Mouse (Mus musculus) cerebellum, postnatal 36 days (tissue): ENCODE data around the gene Rnf114.

ENCODE experiments used
- DNase-seq, 2 experiments: peaks; one replicate each; pipeline ENCODE4 v3.0.0; 2021 to 2022; ENCODE audit warnings: mixed read lengths in 2 of 2

Gene Rnf114

DNA sequence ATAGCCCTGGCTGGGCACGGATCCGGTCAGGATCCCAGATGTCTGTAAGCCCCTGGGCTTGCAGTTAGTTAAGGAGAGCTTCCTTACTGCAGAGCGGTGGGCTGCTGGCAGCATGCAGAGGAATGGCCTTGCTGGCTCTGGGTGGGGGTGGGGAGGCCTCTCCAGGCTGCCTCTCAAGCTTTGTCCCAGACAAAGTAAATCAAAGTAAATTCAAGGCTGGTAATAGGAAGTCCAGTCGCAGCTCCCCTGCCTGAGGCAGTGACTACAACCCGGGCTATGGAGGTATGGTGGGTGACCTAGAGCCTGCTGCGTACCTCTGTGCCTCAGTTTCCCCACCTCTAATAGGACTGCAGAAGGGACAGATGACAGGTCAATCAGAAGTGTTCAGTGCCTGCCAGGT is 48.9 kb downstream of the Rnf114 start:
- no peak for DNase-seq

DNA sequence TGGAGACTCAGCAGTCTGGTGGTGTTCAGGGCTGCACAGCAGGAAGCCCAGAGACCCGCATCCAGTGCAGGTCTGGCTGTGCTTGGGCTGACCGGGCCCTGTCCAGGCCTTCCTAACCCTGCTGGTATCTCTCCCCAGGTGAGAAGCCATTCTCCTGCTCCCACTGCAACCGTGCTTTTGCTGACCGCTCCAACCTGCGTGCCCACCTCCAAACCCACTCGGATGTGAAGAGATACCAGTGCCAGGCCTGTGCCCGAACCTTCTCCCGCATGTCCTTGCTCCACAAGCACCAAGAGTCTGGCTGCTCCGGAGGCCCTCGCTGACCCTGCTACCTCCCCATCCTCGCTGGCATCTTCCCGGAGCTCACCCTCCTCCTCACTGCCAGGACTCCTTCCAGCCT is 49.3 kb downstream of the Rnf114 start:
- no peak for DNase-seq

DNA sequence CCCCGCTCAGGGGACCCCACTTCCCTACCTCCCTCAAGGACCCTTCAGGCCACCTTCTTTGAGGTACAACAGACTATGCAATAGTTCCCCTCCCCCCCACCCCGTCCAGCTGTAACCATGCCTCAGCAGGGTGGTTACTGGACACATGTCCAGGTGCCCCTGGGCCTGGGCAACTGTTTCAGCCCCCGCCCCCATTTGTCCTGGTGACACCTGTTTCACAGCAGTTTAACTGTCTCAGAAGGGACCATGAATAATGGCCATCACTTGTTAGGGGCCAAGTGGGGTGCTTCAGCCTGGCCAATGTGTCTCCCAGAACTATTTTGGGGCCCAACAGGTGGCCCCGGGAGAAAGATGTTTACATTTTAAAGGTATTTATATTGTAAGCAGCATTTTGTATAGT is 49.9 kb downstream of the Rnf114 start:
- DNase-seq: no peak

GRCm38 (mm10) chr2:167543121-167544003 is 50.9 kb downstream of the Rnf114 start:
- no peak for DNase-seq

DNA sequence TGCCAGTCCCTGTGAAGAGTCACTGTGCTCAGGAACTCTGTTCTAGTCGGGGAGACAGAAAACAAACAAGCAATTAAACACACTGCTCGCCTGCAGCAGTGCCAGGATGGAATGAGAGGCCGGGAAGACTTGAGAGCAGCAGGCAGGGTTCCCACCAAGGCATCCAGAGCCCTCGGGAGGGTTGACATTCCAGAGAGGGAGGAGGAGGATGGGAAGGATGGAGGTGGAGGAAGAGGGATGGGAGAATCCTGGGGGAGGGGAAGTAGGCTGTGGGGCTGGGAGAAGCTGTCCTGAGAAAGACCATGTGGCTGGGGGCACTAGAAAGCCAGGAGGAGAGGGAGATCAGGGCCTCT is 51.5 kb downstream of the Rnf114 start:
- DNase-seq: no peak

DNA sequence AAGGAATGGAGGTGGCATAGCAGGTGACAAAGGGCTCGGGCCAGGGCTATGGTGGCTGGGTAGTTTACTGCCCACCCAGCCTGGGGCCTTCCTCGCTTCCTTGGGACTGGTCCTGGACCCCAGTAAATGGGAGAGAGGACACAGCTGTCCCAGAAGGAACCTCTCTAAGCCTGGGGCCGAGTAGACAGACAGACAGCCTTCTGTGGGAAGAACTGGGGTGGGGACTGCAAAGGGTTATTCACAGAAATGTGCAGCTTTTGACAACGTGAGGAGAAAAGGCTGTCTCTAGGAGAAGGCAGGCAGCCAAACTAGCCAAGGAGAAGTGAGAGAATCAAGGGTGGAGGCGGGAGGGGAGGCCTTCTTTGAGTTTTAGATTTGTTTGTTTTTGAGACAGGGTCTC is 52.0 kb downstream of the Rnf114 start:
- no peak for DNase-seq

- DNase-seq: no peak
Observed at GRCm38 (mm10) chr2:167546447-167547195, 54.2 kb downstream of the Rnf114 start.

DNA sequence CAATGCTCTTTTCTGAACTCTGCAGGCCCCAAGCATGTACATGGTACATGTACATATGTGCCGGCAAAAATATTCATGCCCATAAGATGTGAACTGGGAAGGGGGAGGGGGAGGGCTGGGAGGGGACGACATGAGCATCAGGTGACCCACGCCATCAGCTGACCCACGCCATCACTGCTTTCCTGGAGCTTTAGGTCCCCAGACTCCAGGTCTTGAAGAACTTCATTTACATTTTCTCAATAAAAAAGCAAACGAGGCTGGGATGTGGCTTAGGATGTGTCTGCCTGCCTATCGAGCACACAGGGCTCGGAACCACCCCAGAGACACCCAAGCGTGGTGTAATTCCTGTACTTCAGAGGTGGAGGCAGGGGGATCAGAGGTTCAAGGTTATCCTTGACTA is 55.0 kb downstream of the Rnf114 start:
- no peak for DNase-seq

DNA sequence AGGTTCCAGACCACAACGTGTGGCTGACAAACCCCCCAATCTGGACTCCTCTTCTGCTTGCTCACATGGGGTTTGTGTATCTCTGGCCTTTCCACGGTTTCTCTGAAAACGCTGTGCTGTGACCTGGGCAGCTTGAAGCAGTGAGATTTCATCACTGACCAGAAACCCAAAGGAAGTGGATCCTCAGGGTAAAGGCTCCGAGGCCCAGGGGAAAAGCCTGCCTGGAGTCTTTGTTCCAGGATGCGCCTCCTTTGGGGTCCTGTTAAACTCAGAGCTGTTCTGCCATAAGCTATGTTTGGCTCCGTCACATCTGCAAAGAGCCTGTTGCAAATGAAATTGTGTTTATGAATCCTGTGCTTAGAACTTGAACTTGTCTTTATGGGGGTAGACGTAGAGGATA is 56.5 kb downstream of the Rnf114 start:
- DNase-seq: no peak

DNA sequence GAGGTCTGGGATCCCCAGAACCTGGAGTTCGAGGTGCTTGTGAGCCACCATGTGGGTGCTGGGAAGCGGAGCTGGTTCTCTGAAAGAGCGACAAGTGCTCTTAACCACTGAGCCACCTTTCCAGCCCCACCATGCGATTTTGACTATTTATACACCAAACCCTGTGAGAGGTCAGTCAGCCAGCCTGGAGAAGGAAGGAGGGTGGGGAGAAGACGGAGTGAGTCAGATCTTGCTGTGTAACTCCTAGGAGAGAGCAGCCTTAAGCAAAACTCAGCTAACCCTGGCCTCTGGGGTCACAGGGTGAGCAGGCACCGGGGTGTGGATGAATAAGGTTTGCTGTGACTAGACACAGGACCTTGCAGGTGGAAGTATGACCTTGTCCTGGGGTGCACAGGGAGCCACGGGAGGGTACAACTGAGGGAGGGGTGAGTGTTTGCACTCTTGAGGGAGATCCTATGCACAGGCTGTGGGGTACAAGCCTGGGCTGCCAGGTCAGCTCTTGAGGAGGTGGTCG is 58.0 kb downstream of the Rnf114 start:
- no peak for DNase-seq

GRCm38 (mm10) chr2:167551342-167551920 is 59.0 kb downstream of the Rnf114 start:
- DNase-seq: no peak

GRCm38 (mm10) chr2:167552292-167552691 is 59.8 kb downstream of the Rnf114 start:
- no peak for DNase-seq

DNA sequence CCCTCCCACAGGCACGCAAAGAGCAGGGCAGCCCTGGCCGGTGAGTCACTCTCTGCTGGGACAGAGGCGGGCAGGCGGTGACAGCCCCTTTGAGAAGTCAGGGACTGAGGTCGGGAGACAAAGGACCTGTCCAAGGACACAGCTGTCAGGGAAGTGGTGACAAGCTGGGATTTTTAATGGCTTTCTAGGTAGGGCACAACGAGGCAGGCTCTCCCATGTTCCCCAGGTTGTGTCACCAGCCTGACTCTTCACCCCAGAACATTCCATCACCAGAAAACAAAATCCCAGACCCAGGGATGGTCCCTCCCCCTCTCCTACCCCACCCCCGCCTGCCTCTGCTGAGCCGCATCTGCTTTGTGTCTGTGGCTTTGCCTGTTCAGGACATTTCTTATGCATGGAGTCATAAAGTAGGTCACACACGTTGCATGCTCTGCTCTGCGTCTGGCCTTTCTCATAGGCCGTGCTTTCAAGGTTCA is 60.5 kb downstream of the Rnf114 start:
- no peak for DNase-seq

- no peak for DNase-seq
Observed at GRCm38 (mm10) chr2:167555766-167556165, 63.3 kb downstream of the Rnf114 start.

DNA sequence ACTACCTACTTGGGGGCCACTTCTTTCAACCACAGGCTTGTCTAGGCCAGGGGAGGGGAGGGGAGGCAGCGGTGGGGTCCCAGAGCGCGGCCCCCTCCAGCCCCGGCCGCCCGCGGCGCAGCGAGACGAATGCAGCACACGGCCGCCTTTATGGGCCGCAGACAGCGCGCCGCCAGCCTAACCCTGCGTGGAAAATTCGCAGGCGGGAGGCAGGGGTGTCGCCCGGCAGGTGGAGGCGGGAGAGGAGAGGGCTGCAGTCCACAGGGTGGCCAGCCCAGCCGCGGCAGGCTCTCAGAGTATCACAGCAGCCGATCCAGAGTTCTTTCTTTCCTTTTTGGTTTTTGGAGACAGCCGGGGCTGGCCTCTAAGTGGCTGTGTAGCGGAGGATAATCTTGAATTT is 67.0 kb downstream of the Rnf114 start:
- DNase-seq: no peak

DNA sequence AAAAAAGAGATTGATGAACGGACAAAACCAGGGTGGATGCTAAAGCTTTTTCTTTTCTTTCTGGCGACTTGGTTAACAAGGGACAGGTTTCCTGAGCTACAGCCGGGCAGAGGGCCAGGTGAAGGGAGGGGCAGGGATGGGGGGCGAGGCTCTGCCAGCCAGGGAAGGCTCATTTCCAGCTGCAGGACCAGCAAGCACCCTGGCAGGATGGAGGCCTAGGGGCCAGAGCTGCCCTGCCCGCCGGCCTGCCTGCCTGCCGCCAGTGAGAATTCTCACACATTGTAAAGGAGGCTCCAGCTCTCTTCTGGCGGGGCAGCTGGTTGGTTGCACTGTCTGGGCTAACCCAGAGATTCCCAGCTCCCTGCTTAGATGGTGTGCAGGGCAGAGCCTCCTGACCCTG is 69.7 kb downstream of the Rnf114 start:
- DNase-seq: no peak

DNA sequence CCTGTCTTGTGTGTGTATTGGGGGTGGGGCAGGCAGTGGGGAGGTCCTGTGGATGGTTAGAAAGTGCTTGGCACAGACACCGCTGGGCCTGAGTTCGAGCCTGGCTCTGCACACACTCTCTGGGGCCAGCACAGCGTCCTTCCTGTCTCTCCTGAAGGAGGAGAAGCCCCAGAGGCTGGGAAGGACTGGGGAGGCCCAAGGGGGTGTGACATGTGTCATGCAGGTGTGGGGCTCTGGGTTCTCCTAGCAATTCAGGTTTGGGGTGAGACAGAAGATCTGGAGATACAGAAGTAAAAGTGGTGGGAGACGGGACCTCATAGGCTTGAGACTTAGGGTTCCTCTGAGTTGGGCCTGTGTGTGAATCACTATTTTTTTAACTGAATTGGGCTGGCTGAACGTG is 70.6 kb downstream of the Rnf114 start:
- DNase-seq: no peak

DNA sequence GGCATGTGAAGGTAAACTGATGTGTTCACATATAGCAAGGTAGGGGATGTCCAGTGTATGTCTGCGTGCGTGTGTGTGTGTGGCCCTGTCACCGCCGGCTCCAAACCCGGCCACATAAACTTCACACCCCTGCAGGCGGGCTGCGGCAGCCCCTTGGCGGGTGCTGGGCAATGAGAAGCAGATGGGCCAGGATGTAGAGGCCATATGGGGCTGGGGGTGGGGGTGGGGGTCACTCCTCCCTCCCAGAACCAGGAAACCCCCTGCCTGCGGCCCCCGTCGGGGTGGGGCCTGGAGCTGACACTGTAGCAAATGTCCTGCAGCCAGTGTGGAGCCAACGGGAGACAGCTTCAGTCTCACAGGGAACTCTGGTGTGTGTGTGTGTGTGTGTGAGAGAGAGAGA is 71.3 kb downstream of the Rnf114 start:
- no peak for DNase-seq

GRCm38 (mm10) chr2:167564551-167565311 is 72.3 kb downstream of the Rnf114 start:
- no peak for DNase-seq

DNA sequence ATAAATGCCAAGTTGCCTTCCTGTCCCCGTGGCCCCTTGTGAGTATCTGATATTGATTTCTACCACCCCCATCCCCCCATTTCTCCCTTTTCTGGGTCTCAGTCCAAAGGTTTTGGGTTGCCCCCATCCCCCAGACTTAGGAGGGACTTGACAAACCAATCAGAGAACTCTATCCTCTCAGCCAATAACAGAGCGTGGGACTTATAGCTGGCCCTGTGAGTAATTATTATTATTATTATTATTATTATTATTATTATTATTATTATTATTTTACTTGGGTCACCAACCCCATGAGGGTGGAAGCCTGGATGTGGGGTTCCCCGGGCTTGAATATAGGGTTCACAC is 72.8 kb downstream of the Rnf114 start:
- DNase-seq: no peak

DNA sequence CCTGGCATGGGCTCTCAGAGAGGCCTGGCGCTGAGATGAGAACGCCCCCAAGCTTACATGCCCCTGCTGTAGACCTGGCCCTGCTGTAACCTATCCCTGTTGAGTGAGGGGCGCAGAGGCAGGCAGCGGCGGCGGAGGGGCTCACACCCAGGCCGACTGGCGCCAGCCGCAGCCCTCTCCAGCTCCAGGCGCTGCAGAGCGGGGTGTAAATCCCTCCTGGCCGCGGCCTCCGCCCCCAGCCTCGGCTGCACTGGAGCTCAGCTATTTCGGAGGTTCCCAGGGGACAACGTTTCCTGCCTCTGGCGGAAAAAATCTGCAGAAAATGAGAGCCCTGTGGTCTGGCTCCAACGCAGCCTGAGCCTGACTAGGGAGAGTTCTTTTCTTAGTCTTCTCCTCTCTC is 73.2 kb downstream of the Rnf114 start:
- no peak for DNase-seq
